Mouse (Mus musculus): ENCODE measurements at regions not wholly inside any gene's neighbourhood (a gene's known extent, or its start where the extent isn't known, plus 50 kb on each side); places are given as distances from the start of the nearest gene placed in this dataset.

DNA sequence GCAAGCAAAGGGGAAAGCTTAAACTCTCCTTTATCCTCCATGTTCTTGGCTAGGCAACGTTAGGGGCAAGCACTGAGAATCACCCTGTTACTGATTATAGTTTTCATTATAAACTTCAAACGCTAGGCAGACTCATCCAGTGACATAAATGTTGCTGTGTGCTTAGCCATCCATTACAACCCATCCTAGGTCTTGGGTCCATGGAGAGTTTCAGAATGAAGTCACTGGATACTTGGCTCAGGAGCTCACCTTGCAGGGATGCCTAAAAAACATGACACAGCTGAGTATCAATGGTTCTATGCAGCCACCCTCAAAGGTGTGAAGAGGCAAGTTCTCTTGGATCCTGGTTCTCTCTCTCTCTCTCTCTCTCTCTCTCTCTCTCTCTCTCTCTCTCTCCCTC is 227.2 kb upstream of the Sfrp2 start:
- TF ChIP-seq POLR2A (IDR thresholded peaks at IDR 0.05; ENCODE audit: low read depth, low read length), result no peak
- TF ChIP-seq CTCF (IDR thresholded peaks at IDR 0.05; ENCODE audit: borderline replicate concordance, insufficient read depth, low read length), result no peak
